Mouse (Mus musculus): ENCODE measurements at regions not wholly inside any gene's neighbourhood (a gene's known extent, or its start where the extent isn't known, plus 50 kb on each side); places are given as distances from the start of the nearest gene placed in this dataset.

GRCm38 (mm10) chr13:97310186-97310854 is 69.4 kb downstream of the Enc1 start:
- Histone ChIP-seq H3K4me3 (no peak overlapping the region), H3K27ac (no peak overlapping the region)
- no peak for TF ChIP-seq CTCF (conservative IDR thresholded peaks at IDR 0.05)
- no peak for DNase-seq (ENCODE audit: low spot score in 2 of 2)

GRCm38 (mm10) chr13:97309411-97309810 is 68.5 kb downstream of the Enc1 start:
- no peak for TF ChIP-seq CTCF (conservative IDR thresholded peaks at IDR 0.05)
- no peak for DNase-seq (ENCODE audit: low spot score in 2 of 2)
- Histone ChIP-seq H3K4me3 (no peak overlapping the region), H3K27ac (no peak overlapping the region)

GRCm38 (mm10) chr13:97308431-97308830 is 67.5 kb downstream of the Enc1 start:
- DNase-seq (ENCODE audit: low spot score in 2 of 2) = no peak
- no peak overlapping the region for H3K4me3 ChIP-seq

More at GRCm38 (mm10) chr13:97308431-97308830, 67.5 kb downstream of the Enc1 start:
- TF ChIP-seq CTCF (conservative IDR thresholded peaks at IDR 0.05) = no peak
- no peak overlapping the region for H3K27ac ChIP-seq

Data from layer of hippocampus, adult 2 months (tissue).